Mouse (Mus musculus) limb, embryonic 11.5 days (tissue): ENCODE results near the gene Gdf11. TPM values are rescaled to one million over a fixed set of nuclear protein-coding genes. Genes with fewer than 3 reads are reported as not detected.
A peak's percentile ranks its signal among the peaks of the same experiment; 100 is the strongest.

Experiments
- ATAC-seq: fragments of 200-750 bp; cut with Nextera tagmentation; 2 replicates; pipeline ENCODE4 v1.8.0; 2017; ENCODE audit warnings: low read depth; ENCODE audit not compliant: insufficient number of reproducible peaks, low FRiP score, low TSS enrichment
- DNase-seq: peaks from one replicate; pipeline ENCODE4 v3.0.0-alpha.2; 2015; ENCODE audit warnings: low spot score
- H3K27ac ChIP-seq: fragments of 300-500 bp; sonication (generic); replicated peaks from 2 replicates; pipeline ENCODE4 v1.5.1; 2014; ENCODE audit warnings: low read depth, mild to moderate bottlenecking, low read length
- H3K27me3 ChIP-seq: fragments of 300-500 bp; sonication (generic); 2 replicates; pipeline ENCODE4 v1.6.1; 2014; ENCODE audit warnings: mild to moderate bottlenecking, low read length, mixed read lengths; ENCODE audit not compliant: control insufficient read depth, insufficient read depth
- H3K36me3 ChIP-seq: fragments of 300-500 bp; sonication (generic); 2 replicates; pipeline ENCODE4 v1.6.1; 2014; ENCODE audit warnings: mild to moderate bottlenecking, low read length, moderate library complexity, mixed read lengths; ENCODE audit not compliant: control insufficient read depth, insufficient read depth
- H3K4me1 ChIP-seq: fragments of 300-500 bp; sonication (generic); 2 replicates; pipeline ENCODE4 v1.6.1; 2014; ENCODE audit warnings: low read length, mixed read lengths; ENCODE audit not compliant: control insufficient read depth, insufficient read depth
- H3K4me2 ChIP-seq: fragments of 300-500 bp; sonication (generic); 2 replicates; pipeline ENCODE4 v1.6.1; 2014; ENCODE audit warnings: low read depth, mild to moderate bottlenecking, moderate library complexity; ENCODE audit not compliant: severe bottlenecking
- H3K4me3 ChIP-seq: fragments of 300-500 bp; sonication (generic); 2 replicates; pipeline ENCODE4 v1.5.1; 2014; ENCODE audit warnings: low read depth, low read length
- H3K9ac ChIP-seq: fragments of 300-500 bp; sonication (generic); 2 replicates; pipeline ENCODE4 v1.6.1; 2014; ENCODE audit warnings: mild to moderate bottlenecking, low read length
- H3K9me3 ChIP-seq: fragments of 300-500 bp; sonication (generic); 2 replicates; pipeline ENCODE4 v1.6.1; 2016; ENCODE audit warnings: low read length; ENCODE audit not compliant: control insufficient read depth
- WGBS: fragments of 180-500 bp; shearing (Covaris S2); extraction: QIAGEN DNeasy Blood & Tissue Kit; methylation state at CpG from one replicate; pipeline ENCODE4 v1.1.7; 2014; 5-methylcytosine and 5-hydroxymethylcytosine counted together
- polyA plus RNA-seq: library from polyadenylated mRNA; unstranded; fragments of >200 nt; fragmentation: Nextera tagmentation; extraction: Ambion mirVana; gene quantifications from 2 replicates; pipeline ENCODE4 v1.2.1, GENCODE M21; 2014

The Gdf11 gene
- polyA plus RNA-seq, 1 experiment from 2014 or later = 17.5 TPM

DNA sequence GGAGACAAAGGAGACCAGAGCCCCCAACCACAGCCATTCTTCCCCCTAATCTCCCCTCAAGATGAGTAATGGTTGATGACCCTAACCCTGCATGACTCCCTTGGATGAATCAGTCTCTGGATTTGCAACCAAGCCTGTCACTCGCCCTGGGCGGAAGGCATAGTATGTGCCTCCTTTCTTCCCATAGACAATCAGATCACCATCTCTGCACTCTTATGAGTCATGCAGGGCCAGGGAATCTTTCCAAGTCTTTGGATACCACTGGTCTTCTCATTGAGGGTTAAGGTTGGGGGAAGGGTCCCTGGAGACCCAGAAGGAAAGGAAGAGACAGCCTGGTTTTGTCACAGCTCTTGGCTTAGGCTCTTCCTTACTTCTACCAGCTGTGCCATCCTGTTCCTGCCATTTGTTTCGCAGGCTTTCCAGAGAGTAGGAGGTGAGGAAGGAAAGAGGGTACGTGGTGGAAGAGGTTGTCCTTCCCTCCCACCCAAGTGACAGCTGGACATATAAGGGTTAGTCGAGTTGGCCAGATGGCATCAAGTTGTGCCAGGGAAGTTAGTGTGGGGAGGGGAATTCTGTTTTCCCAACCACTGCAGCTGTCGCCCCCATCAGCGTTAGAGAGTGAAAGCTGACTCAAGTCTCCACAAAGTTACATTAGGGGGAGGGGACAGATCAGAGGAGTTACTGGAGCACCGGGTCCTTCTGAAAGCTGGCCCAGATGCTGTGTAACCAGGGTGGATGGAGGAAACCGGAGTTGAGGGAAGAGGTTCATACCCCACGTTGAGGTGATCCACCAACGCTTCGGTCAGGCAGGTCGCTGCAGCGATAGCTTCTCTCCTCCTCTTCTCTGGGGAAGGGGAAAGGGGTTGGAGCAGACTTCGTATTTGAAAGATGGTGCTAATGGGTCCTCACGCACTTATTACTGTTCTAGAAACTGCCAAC, 30.6 kb upstream of the Gdf11 start:
- H3K4me2 ChIP-seq = peak overlapping the region; percentile 72
- 74% methylated on average over 16 of the region's 16 CpGs for WGBS
- peaks cover 21% of the 10 kb centered on the region for H3K4me1 ChIP-seq
- ATAC-seq (peak; percentile 6; the same call in 1 of the 2 replicates), DNase-seq (no peak)
- H3K9ac ChIP-seq = peak overlapping the region; percentile 74; the same call in 1 of the 2 replicates
- H3K9me3 ChIP-seq = no peaks in the 10 kb centered on the region
- 0 out of 2 replicates have a peak, but pooled peaks cover 3% of the 10 kb centered on the region for H3K36me3 ChIP-seq
- H3K27me3 ChIP-seq = no peaks in the 10 kb centered on the region
- H3K27ac ChIP-seq = no peak overlapping the region
- peak overlapping the region; percentile 83 for H3K4me3 ChIP-seq

GRCm38 (mm10) chr10:128921251-128921650, 29.7 kb upstream of the Gdf11 start:
- peaks cover 6% of the 10 kb centered on the region; the same call in 1 of the 2 replicates for H3K36me3 ChIP-seq
- DNase-seq (no peak), ATAC-seq (no peak)
- H3K9ac ChIP-seq = no peak overlapping the region
- peaks cover 21% of the 10 kb centered on the region for H3K4me1 ChIP-seq
- H3K4me2 ChIP-seq = no peak overlapping the region
- 67% methylated on average over 1 of the region's 1 CpGs for WGBS
- H3K9me3 ChIP-seq = no peaks in the 10 kb centered on the region
- H3K27me3 ChIP-seq = no peaks in the 10 kb centered on the region
- no peak overlapping the region; the same call in 1 of the 2 replicates for H3K27ac ChIP-seq
- H3K4me3 ChIP-seq = no peak overlapping the region

DNA sequence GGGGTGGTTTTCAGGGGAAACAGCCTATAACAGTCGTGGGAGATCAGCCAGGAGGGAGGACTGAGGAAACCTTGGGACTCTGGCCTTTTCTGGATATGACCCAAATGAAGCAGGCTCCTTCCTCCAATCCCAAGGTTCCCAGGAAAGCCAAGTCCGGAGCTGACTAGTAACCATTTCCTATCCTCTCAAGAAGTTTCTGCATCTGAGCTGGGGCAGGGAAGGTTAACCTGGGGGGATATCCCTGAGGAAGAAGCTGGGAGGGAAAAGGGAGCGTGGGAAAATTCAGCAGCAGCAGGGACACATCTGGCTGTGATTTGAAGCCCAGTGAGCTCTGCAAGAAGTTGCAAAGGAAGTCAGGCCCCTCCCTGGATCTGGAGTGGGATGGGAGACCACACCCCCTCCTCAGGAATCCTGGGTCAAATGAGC, 29.2 kb upstream of the Gdf11 start:
- DNase-seq (no peak), ATAC-seq (no peak)
- peaks cover 6% of the 10 kb centered on the region; the same call in 1 of the 2 replicates for H3K36me3 ChIP-seq
- no peak overlapping the region for H3K4me2 ChIP-seq
- peaks cover 21% of the 10 kb centered on the region for H3K4me1 ChIP-seq
- no peaks in the 10 kb centered on the region for H3K9me3 ChIP-seq
- no peaks in the 10 kb centered on the region for H3K27me3 ChIP-seq
- WGBS = 46% methylated on average over 3 of the region's 3 CpGs
- H3K27ac ChIP-seq = no peak overlapping the region; the same call in 1 of the 2 replicates
- H3K9ac ChIP-seq = no peak overlapping the region
- H3K4me3 ChIP-seq = no peak overlapping the region

- H3K27ac ChIP-seq = no peak overlapping the region
- H3K4me2 ChIP-seq = no peak overlapping the region
- H3K27me3 ChIP-seq = no peaks in the 10 kb centered on the region
- no peak overlapping the region for H3K4me3 ChIP-seq
- 82% methylated on average over 7 of the region's 7 CpGs for WGBS
- DNase-seq = no peak
- peaks cover 8% of the 10 kb centered on the region; the same call in 1 of the 2 replicates for H3K36me3 ChIP-seq
- no peaks in the 10 kb centered on the region for H3K9me3 ChIP-seq
- no peak for ATAC-seq
- no peak overlapping the region for H3K9ac ChIP-seq
- peaks cover 21% of the 10 kb centered on the region for H3K4me1 ChIP-seq
Observed at GRCm38 (mm10) chr10:128919966-128920365, 28.4 kb upstream of the Gdf11 start.

DNA sequence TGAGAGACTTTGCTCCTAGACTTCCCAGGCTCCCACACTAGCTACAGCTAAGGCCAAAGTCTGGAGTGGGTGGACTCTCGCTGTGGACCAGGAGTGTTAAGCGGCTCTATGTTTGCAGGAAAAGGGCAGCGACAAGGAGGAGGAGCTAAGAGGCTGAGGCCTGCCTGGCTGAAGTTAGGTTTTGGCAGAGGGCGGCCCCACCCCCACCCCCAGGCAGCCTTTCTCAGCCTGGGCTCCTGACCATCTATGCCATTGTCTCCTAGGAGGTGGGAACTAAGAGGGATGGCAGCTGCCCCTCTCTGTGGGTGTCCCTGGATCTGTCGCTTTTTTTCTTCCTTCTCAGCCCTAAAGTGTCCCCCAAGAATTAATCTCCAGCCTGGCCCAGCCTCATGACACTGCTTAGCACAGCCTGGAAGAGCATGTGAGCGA, 27.7 kb upstream of the Gdf11 start:
- no peak overlapping the region for H3K4me3 ChIP-seq
- 30% methylated on average over 6 of the region's 6 CpGs for WGBS
- no peak overlapping the region for H3K4me2 ChIP-seq
- no peak overlapping the region for H3K27ac ChIP-seq
- ATAC-seq (no peak), DNase-seq (no peak)
- peaks cover 21% of the 10 kb centered on the region for H3K4me1 ChIP-seq
- H3K9me3 ChIP-seq = no peaks in the 10 kb centered on the region
- no peak overlapping the region for H3K9ac ChIP-seq
- H3K36me3 ChIP-seq = peaks cover 8% of the 10 kb centered on the region; the same call in 1 of the 2 replicates
- no peaks in the 10 kb centered on the region for H3K27me3 ChIP-seq

DNA sequence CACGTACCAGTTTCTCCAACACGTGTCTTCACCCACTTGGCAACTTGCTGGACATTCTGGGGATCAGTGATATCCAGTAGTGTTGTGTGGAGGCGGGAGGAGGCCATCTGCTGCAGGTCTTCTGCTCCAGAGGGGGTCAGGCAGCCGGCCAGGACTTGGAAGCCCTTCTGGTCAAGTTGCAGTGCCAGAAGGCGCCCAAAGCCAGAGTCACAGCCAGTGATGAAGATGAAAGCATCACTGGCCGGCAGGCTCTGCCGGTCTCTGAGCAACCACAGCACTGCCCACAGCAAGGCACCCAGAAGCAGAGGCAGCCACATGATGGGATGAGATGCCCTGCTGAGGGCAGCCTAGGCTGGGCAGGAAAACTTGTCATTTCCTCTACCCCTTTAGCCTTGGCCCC, 26.7 kb upstream of the Gdf11 start:
- DNase-seq (no peak), ATAC-seq (no peak)
- Histone ChIP-seq H3K9ac (no peak overlapping the region), H3K4me3 (no peak overlapping the region), H3K27me3 (no peaks in the 10 kb centered on the region), H3K9me3 (no peaks in the 10 kb centered on the region), H3K4me2 (no peak overlapping the region), H3K4me1 (peaks cover 19% of the 10 kb centered on the region), H3K27ac (no peak overlapping the region), H3K36me3 (peaks cover 14% of the 10 kb centered on the region)
- 77% methylated on average over 7 of the region's 7 CpGs for WGBS

- H3K36me3 ChIP-seq = peaks cover 14% of the 10 kb centered on the region
- no peak overlapping the region for H3K9ac ChIP-seq
- DNase-seq (no peak), ATAC-seq (no peak)
- no peaks in the 10 kb centered on the region for H3K9me3 ChIP-seq
- no peak overlapping the region for H3K4me2 ChIP-seq
- H3K27me3 ChIP-seq = no peaks in the 10 kb centered on the region
- H3K4me3 ChIP-seq = no peak overlapping the region
- 93% methylated on average over 6 of the region's 6 CpGs for WGBS
- H3K4me1 ChIP-seq = peaks cover 16% of the 10 kb centered on the region
- no peak overlapping the region for H3K27ac ChIP-seq
Observed at GRCm38 (mm10) chr10:128917400-128917799, 25.9 kb upstream of the Gdf11 start.

DNA sequence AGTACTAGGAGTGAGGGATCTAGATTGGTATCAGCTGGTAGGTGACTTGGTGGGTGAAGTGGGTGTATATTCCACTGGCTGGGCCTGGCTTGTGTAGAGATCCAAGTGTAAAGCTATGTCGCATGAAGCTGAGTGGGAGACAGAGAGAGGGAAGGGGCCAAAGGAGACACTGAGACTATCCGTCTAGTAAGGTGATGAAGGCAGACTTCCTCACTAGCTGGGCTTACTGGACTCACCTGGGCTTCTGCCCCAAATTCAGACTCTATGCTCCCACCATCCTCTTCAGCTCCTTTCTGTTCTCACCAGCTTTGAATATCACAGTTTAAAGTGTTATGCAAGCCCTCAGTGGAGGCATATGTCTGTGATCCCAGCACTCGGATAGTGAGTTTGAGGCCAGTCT, 25.1 kb upstream of the Gdf11 start:
- peaks cover 11% of the 10 kb centered on the region; the same call in 1 of the 2 replicates for H3K4me1 ChIP-seq
- 96% methylated on average over 3 of the region's 3 CpGs for whole genome bisulfite sequencing

More for the DNA sequence above, 25.1 kb upstream of the Gdf11 start:
- no peak overlapping the region for H3K9ac ChIP-seq
- peaks cover 14% of the 10 kb centered on the region for H3K36me3 ChIP-seq
- no peak overlapping the region for H3K4me3 ChIP-seq
- no peak overlapping the region for H3K4me2 ChIP-seq
- DNase-seq (no peak), ATAC-seq (no peak)
- H3K27me3 ChIP-seq = no peaks in the 10 kb centered on the region
- H3K9me3 ChIP-seq = no peaks in the 10 kb centered on the region
- H3K27ac ChIP-seq = no peak overlapping the region
